Mouse (Mus musculus) lung, postnatal 25 days (tissue): ENCODE measurements around the gene Smarcc1.
"Not testable (repeated sequence)": the region's sequence is repeated elsewhere in the genome, so short reads cannot be mapped to it uniquely, and the experiment has no call there.

ENCODE experiments used
- DNase-seq: peaks from one replicate; pipeline ENCODE4 v3.0.0; 2022; ENCODE audit warnings: low spot score

Gene Smarcc1

GRCm38 (mm10) chr9:110131525-110132197 lies 14.2 kb downstream of the Smarcc1 start:
- peak; percentile 99 for DNase-seq

- DNase-seq: no peak
Measured at GRCm38 (mm10) chr9:110132201-110132605, 14.7 kb downstream of the Smarcc1 start.

GRCm38 (mm10) chr9:110132921-110133320 lies 15.4 kb downstream of the Smarcc1 start:
- DNase-seq: no peak

- no peak for DNase-seq
Measured at GRCm38 (mm10) chr9:110134176-110134575, 16.7 kb downstream of the Smarcc1 start.

GRCm38 (mm10) chr9:110139119-110139518 lies 21.6 kb downstream of the Smarcc1 start:
- DNase-seq: no peak

GRCm38 (mm10) chr9:110142097-110142496 lies 24.6 kb downstream of the Smarcc1 start:
- DNase-seq: no peak

- DNase-seq: no peak
Measured at GRCm38 (mm10) chr9:110148598-110148997, 31.1 kb downstream of the Smarcc1 start.

GRCm38 (mm10) chr9:110159036-110159435 lies 41.5 kb downstream of the Smarcc1 start:
- no peak for DNase-seq

GRCm38 (mm10) chr9:110160486-110160885 lies 43.0 kb downstream of the Smarcc1 start:
- not testable (repeated sequence) for DNase-seq

GRCm38 (mm10) chr9:110162441-110162840 lies 44.9 kb downstream of the Smarcc1 start:
- DNase-seq: no peak

GRCm38 (mm10) chr9:110163071-110163470 lies 45.6 kb downstream of the Smarcc1 start:
- no peak for DNase-seq

- DNase-seq: no peak
Measured at GRCm38 (mm10) chr9:110170858-110171257, 53.4 kb downstream of the Smarcc1 start.

GRCm38 (mm10) chr9:110199870-110200269 lies 82.4 kb downstream of the Smarcc1 start:
- DNase-seq: no peak

- no peak for DNase-seq
Measured at GRCm38 (mm10) chr9:110205526-110206404, 88.3 kb downstream of the Smarcc1 start.

- no peak for DNase-seq
Measured at GRCm38 (mm10) chr9:110206437-110206836, 88.9 kb downstream of the Smarcc1 start.

- DNase-seq: no peak
Measured at GRCm38 (mm10) chr9:110208265-110208664, 90.8 kb downstream of the Smarcc1 start.

GRCm38 (mm10) chr9:110208967-110209366 lies 91.5 kb downstream of the Smarcc1 start:
- DNase-seq: no peak

GRCm38 (mm10) chr9:110224273-110224672 lies 106.8 kb downstream of the Smarcc1 start:
- DNase-seq: no peak

GRCm38 (mm10) chr9:110226191-110226590 lies 108.7 kb downstream of the Smarcc1 start:
- DNase-seq: no peak

GRCm38 (mm10) chr9:110228671-110229070 lies 111.2 kb downstream of the Smarcc1 start:
- DNase-seq: peak; percentile 59

GRCm38 (mm10) chr9:110229112-110229511 lies 111.6 kb downstream of the Smarcc1 start:
- no peak for DNase-seq

GRCm38 (mm10) chr9:110229566-110230248 lies 112.2 kb downstream of the Smarcc1 start:
- DNase-seq: no peak
